Mouse (Mus musculus): ENCODE measurements around the gene Herc1. TPM values are rescaled to one million over a fixed set of nuclear protein-coding genes. Genes with fewer than 3 reads are reported as not detected.

Herc1 gene
- polyA plus RNA-seq, 1 experiment from 2014 or later: 16.3 TPM

DNA sequence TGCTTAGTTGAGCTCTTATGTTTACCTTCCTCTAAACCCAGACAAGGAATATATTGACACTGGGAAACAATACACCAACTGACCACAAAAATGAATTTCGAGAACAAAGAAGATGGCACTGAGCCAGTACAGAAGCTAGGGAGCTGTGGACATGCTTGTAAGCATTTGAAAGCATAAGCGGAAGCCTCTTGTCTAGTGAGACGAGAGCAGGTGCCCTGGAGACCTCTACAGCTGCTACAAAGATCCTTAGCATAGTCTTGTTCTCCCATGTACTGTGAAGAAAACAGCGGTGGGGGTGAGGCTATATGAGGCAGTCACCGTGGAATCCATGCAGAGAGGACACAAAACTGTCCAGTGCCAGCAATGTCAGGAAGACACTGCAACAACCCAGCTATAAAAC is 168.7 kb downstream of the Herc1 start:
- Histone ChIP-seq H3K27ac (ENCODE audit: low read length) (peak overlapping the region; percentile 23; the same call in 1 of the 2 replicates), H3K9ac (ENCODE audit: low read length) (no peak overlapping the region), H3K36me3 (ENCODE audit: control insufficient read depth, insufficient read depth) (peaks cover 45% of the 10 kb centered on the region), H3K4me1 (ENCODE audit: control insufficient read depth, insufficient read depth, low read length) (peaks cover 17% of the 10 kb centered on the region), H3K27me3 (ENCODE audit: control insufficient read depth, insufficient read depth, low read length) (no peaks in the 10 kb centered on the region), H3K9me3 (replicated peaks; ENCODE audit: control insufficient read depth, low read length) (no peaks in the 10 kb centered on the region), H3K4me2 (ENCODE audit: low read depth, low read length) (no peak overlapping the region), H3K4me3 (ENCODE audit: low read length) (no peak overlapping the region)
- no peak for ATAC-seq (replicated peaks; ENCODE audit: extremely low read depth, insufficient read depth, low FRiP score)
- WGBS: 61% methylated on average over 5 of the region's 5 CpGs

DNA sequence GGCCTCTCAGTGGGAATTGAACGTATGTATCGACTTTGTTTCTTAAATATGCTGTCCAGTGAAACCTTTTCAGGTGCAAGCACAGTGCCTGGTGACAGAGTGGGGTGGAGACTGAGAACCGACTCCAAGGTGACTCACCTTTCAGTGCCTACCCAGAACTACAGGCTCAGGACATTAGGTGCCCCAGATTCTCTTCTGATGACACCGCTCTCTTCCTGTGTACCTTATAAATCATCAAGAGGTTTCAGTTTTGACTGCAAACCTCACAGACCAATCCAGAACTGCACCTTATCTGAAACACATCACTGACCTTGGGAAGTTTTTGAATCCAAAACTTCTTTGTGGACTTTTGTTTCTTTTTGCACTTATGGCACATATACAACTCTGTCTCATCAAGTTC is 170.0 kb downstream of the Herc1 start:
- peaks cover 53% of the 10 kb centered on the region for H3K36me3 ChIP-seq (ENCODE audit: control insufficient read depth, insufficient read depth)

DNA sequence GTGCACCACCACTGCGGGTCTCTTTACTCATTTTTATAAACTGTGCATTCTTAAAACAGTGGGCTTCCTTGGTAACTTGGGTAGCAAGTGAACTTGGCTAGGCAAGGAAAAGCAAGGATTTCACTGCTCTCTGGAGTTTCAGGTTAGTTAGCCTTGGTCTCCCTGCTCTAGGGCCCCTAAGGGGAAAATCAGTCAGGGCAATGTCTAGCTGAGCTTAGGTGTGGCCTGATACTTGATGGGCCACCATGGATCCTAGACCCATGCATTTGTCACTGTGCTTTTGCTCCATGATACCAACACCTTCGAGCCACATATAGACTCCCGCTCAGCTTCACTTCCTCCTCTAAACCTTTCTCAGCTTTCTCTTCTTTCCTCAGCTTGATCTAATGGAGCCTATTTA is 171.3 kb downstream of the Herc1 start:
- H3K27ac ChIP-seq (ENCODE audit: low read length): no peak overlapping the region
- H3K4me1 ChIP-seq (ENCODE audit: control insufficient read depth, insufficient read depth, low read length): peaks cover 2% of the 10 kb centered on the region; the same call in 1 of the 2 replicates
- ATAC-seq (replicated peaks; ENCODE audit: extremely low read depth, insufficient read depth, low FRiP score): no peak
- no peaks in the 10 kb centered on the region for H3K9me3 ChIP-seq (replicated peaks; ENCODE audit: control insufficient read depth, low read length)
- H3K36me3 ChIP-seq (ENCODE audit: control insufficient read depth, insufficient read depth): peaks cover 48% of the 10 kb centered on the region
- no peak overlapping the region for H3K4me2 ChIP-seq (ENCODE audit: low read depth, low read length)
- no peak overlapping the region for H3K4me3 ChIP-seq (ENCODE audit: low read length)
- H3K9ac ChIP-seq (ENCODE audit: low read length): no peak overlapping the region
- H3K27me3 ChIP-seq (ENCODE audit: control insufficient read depth, insufficient read depth, low read length): no peaks in the 10 kb centered on the region
- 97% methylated on average over 3 of the region's 3 CpGs for WGBS

More for the DNA sequence above, 170.0 kb downstream of the Herc1 start:
- no peak for ATAC-seq (replicated peaks; ENCODE audit: extremely low read depth, insufficient read depth, low FRiP score)
- WGBS: 88% methylated on average over 4 of the region's 4 CpGs
- Histone ChIP-seq H3K9me3 (replicated peaks; ENCODE audit: control insufficient read depth, low read length) (no peaks in the 10 kb centered on the region), H3K4me3 (ENCODE audit: low read length) (no peak overlapping the region), H3K9ac (ENCODE audit: low read length) (no peak overlapping the region), H3K27me3 (ENCODE audit: control insufficient read depth, insufficient read depth, low read length) (no peaks in the 10 kb centered on the region), H3K4me1 (ENCODE audit: control insufficient read depth, insufficient read depth, low read length) (peaks cover 9% of the 10 kb centered on the region; the same call in 1 of the 2 replicates), H3K4me2 (ENCODE audit: low read depth, low read length) (no peak overlapping the region), H3K27ac (ENCODE audit: low read length) (no peak overlapping the region)

DNA sequence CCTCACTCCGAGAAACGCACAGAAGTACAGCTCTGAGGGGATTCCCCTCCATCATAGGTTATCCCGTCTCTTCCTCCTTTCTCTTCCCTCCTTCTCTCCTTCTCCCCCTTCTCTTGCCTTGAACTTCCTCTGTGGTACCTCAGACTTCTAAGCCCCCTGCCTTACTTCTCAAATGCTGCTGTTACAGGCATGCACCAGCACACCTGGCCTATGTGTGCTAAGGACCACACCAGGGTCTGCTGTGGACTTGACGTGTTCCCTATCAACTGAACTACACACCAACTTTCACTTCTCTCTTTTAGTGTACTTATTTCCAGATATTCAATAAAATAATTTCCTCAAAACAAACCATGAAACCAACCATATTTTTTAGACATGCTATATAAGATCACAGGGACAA is 192.5 kb downstream of the Herc1 start:
- ATAC-seq (replicated peaks; ENCODE audit: extremely low read depth, insufficient read depth, low FRiP score): no peak
- Histone ChIP-seq H3K9me3 (replicated peaks; ENCODE audit: control insufficient read depth, low read length) (no peaks in the 10 kb centered on the region), H3K4me1 (ENCODE audit: control insufficient read depth, insufficient read depth, low read length) (no peaks in the 10 kb centered on the region), H3K9ac (ENCODE audit: low read length) (no peak overlapping the region), H3K27ac (ENCODE audit: low read length) (no peak overlapping the region), H3K36me3 (ENCODE audit: control insufficient read depth, insufficient read depth) (peaks cover 32% of the 10 kb centered on the region), H3K4me2 (ENCODE audit: low read depth, low read length) (no peak overlapping the region), H3K27me3 (ENCODE audit: control insufficient read depth, insufficient read depth, low read length) (no peaks in the 10 kb centered on the region), H3K4me3 (ENCODE audit: low read length) (no peak overlapping the region)
- 85% methylated on average over 4 of the region's 4 CpGs for WGBS

Other genes with a start within 250 kb of the Herc1 start
- gene Snx1, start 223.9 kb upstream of the Herc1 start, polyA plus RNA-seq (2015; fragmentation: Nextera tagmentation; extraction: Ambion mirVana): 66.8 and 73.6 TPM in 2 replicates
- gene Ciao2a, start 223.8 kb upstream of the Herc1 start, polyA plus RNA-seq (2015; fragmentation: Nextera tagmentation; extraction: Ambion mirVana): 152 and 175 TPM in 2 replicates
- 6.4 and 6.5 TPM in 2 replicates for gene Dapk2, start 192.2 kb upstream of the Herc1 start, polyA plus RNA-seq (2015; fragmentation: Nextera tagmentation; extraction: Ambion mirVana)
- gene Fbxl22, start 164.1 kb downstream of the Herc1 start, polyA plus RNA-seq (2015; fragmentation: Nextera tagmentation; extraction: Ambion mirVana): 86.1 and 87.5 TPM in 2 replicates
- gene Usp3, start 242.7 kb downstream of the Herc1 start, polyA plus RNA-seq (2015; fragmentation: Nextera tagmentation; extraction: Ambion mirVana): 42.3 and 42.7 TPM in 2 replicates